Mouse (Mus musculus): ENCODE data around the gene Kcnt1.

The Kcnt1 gene

DNA sequence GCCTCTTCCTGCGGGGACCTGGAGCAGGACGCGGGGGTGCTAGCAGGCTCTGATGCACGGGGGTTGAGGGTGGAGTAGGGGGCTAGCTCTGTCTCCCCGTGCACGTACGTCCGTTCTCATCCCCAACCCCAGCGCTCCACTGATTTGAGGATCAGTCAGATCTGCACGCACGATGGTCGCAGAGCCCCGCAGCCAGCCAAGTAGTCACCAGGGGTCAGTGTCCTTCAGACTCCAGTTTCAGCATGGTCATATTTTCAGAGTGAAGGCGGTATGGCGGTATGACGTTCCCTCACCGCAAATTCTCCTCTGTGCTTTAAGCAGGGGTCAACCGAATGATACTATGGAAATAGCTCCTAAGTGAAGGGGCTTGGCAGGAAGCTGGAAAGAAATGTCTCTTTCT lies 696 bp downstream of the Kcnt1 start:
- ChIA-PET CTCF (interaction anchor here in 2 of 4 experiments (0.6 to 1.5 kb wide), 3 partner anchors 11 to 28 kb away, joined by 3 to 4 read pairs (median 4); no protein-coding TSS in a partner anchor), POLR2A (interaction anchor here in 2 of 4 experiments (0.6 to 1.7 kb wide), 7 partner anchors 13 to 929 kb away, joined by 3 to 5 read pairs (median 3); partner anchors contain the start of genes Arrdc1 (in 1 of the 2) and Camsap1 (in 1 of the 2))

DNA sequence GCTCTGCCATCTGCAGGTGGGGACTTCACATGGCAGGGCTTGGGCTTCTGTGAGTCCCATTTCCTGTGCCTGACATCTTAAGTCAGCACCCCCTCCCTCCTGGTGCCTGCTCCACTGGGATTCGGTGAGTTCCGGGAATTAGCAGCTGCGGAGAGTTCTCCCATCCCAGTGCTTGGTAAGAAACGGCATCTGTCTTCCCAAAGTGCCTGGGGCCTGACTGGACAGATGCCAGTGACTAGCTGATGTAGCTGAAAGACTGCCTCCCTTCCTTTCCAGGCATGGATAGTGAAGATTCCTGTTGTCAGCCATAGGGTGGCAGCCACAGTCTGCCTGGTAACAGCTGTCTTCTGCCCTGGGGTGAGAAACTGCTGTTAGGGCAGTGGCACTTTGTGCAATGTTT lies 1.9 kb downstream of the Kcnt1 start:
- ChIA-PET POLR2A (no interaction called here), CTCF (no interaction called here)

DNA sequence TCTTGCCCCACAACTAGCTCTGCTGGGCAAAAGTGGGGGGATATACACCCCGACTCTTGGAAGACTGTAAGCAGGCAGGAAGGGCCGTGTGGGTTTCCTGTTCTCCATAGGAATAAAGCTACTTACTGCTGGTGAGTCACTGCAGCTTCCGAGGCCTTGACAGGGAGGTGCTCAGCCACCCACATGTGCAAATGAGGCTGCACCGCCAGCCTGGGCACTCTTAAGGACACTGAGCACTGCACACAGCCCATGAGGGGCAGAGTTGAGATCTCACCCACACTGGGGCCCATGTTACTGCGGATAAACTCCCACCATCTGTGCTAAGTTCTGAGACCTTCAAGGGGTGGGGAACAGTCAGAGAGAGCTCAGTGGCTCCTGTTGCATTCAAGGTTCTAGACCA lies 3.1 kb downstream of the Kcnt1 start:
- CTCF ChIA-PET, result no interaction called here
- POLR2A ChIA-PET, result no interaction called here

DNA sequence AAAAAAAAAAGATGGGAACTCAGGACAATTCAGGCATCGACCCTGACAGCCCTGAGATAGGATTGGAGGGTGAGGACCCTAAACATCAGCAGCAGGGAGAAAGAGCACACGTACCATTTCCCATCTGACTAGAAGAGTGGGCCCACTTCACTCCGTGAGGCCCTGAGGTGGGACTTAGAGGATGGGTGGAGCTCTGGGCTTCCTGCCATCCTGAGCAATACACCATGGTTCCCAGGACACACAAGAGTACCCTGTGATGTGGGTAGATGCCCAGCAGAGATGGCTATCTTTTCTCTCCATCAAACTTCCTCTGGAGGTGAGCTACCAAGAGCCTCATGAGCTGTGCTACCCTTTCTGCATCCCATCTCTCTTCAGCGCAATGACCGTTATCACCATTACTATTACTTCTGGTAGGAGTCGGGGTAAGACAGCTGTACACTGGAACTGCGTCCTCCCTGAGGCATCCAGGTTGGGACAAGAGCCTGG lies 13.8 kb downstream of the Kcnt1 start:
- POLR2A ChIA-PET, result interaction anchor here in 2 of 4 experiments (1.1 to 2.3 kb wide), 2 partner anchors 14 to 99 kb away, joined by 3 to 8 read pairs; partner anchors contain the start of gene Kcnt1 (in 1 of the 2)
- CTCF ChIA-PET, result interaction anchor here in 3 of 4 experiments (0.7 to 1.9 kb wide), 3 partner anchors 41 to 178 kb away, joined by 3 to 7 read pairs (median 3); no protein-coding TSS in a partner anchor

DNA sequence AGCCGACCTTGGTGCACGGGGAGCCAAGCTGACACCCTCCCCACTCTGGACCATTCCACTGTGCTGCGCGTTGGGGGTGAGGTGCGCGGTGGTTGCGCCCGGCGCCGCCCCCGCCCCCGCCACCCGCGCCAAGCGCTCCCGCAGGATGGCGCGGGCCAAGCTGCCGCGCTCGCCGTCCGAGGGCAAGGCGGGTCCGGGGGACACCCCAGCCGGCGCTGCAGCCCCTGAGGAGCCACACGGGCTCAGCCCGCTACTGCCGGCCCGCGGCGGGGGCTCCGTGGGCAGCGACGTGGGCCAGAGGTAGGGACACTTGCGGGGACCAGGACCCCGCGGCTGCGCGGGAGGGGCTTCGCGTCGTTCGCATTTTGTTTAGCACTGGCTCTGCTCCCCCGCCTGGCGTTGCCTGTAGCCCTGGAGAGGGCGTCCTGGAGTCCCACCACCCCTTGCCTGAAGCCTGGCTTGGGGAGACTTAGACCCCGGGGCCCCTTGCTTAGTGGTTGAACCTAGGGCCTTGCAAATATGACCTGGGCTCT lies 14.3 kb downstream of the Kcnt1 start:
- ChIA-PET POLR2A (interaction anchor here in 3 of 4 experiments (1.1 to 2.3 kb wide), 3 partner anchors 9 to 98 kb away, joined by 3 to 8 read pairs (median 3); partner anchors contain the start of gene Kcnt1 (in 1 of the 3)), CTCF (interaction anchor here in 3 of 4 experiments (0.7 to 1.9 kb wide), 3 partner anchors 42 to 177 kb away, joined by 3 to 7 read pairs (median 3); no protein-coding TSS in a partner anchor)

DNA sequence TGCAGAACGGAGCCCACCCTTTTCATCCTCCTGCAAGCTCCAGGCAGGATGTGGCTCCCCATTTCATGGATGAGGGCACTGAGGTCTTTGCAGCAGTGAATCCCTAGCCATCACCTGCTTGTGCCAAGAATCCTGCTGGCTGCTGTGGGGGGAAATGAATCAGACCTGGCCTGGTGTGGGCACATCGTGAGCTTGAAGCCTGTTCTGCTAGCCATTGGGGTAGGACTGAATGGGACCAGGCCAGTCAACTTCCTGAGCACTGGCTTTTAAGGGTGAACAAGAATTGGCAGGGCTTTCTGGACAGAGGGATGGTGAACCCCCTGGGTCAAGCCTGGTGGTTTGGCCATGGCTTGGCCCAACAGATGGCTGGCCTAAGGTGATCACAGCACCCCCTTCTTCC lies 15.0 kb downstream of the Kcnt1 start:
- POLR2A ChIA-PET, result interaction anchor here in 3 of 4 experiments (0.9 to 2.3 kb wide), 3 partner anchors 10 to 15 kb away, joined by 3 to 8 read pairs (median 3); partner anchors contain the start of gene Kcnt1 (in 1 of the 3)

DNA sequence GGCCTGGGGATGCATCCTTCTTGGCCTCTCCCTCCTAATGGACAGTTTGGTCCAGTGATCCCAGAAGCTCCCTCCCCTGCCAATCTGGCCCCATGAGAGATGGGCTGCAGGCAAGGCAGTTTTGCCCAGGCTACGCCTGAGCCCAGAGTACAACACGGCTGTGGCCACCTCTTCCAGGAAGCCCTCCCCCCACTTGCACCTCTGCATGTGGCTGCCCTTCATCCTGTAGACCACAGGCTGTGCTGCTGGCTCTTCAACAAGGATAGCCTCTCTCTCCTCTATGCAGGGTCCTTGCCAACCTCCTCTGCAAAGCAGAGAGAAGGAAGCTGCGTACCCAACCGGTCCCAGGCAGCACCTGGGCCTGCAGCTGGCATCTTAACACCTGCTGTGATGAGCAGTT lies 15.5 kb downstream of the Kcnt1 start:
- POLR2A ChIA-PET, result interaction anchor here in 3 of 4 experiments (0.5 to 2.3 kb wide), 4 partner anchors 11 to 31 kb away, joined by 3 to 8 read pairs (median 3); partner anchors contain the start of gene Kcnt1 (in 1 of the 3)
- CTCF ChIA-PET, result no interaction called here

More for the DNA sequence above, 15.0 kb downstream of the Kcnt1 start:
- CTCF ChIA-PET, result interaction anchor here in 1 of 4 experiments (1.9 kb wide), 1 partner anchor 42 kb away, joined by 7 read pairs; no protein-coding TSS in a partner anchor

DNA sequence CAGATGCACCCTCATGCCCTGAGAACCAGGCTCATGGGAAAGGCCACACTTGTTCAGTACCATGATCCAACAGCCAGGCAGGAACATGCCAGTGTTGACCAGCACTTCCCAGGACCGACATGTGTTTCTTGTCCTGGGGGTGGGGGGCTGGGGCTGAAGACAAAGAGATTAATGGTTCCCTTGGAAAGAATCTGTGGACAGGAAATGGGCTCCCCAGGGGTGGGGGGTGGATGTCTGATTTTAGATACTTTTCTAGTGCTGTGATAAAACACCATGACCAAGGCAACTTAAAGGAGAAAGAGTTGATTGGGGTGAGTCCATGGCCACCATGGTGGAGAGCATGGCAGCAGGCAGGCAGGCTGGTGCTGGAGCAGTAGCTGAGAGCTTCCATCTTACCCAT lies 18.7 kb downstream of the Kcnt1 start:
- POLR2A ChIA-PET, result no interaction called here
- CTCF ChIA-PET, result no interaction called here

DNA sequence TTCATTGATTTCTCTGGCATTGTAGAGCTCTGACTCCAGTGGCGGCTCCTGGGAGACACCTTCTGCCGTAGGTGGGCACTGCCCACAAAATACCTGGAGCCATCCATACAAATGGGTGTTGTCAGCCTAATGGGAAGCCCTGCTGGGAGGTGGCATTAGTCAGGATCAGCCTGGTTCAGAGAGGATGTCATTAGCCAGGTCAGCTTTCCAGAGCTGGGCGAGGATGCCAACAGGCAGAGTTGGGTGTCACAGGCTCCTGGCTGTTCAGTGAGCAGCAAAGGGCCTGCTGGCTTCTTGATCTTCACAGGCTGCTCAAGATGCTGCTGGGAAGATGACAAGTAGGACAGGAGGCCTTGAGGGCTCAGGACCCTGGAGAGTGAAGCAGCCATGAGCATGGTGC lies 21.2 kb downstream of the Kcnt1 start:
- POLR2A ChIA-PET, result interaction anchor here in 1 of 4 experiments (0.5 to 0.6 kb wide), 2 partner anchors 135 to 1002 kb away, joined by 3 read pairs; no protein-coding TSS in a partner anchor
- CTCF ChIA-PET, result interaction anchor here in 3 of 4 experiments (0.6 to 1.2 kb wide), 4 partner anchors 49 to 524 kb away, joined by 3 to 9 read pairs (median 4); no protein-coding TSS in a partner anchor

DNA sequence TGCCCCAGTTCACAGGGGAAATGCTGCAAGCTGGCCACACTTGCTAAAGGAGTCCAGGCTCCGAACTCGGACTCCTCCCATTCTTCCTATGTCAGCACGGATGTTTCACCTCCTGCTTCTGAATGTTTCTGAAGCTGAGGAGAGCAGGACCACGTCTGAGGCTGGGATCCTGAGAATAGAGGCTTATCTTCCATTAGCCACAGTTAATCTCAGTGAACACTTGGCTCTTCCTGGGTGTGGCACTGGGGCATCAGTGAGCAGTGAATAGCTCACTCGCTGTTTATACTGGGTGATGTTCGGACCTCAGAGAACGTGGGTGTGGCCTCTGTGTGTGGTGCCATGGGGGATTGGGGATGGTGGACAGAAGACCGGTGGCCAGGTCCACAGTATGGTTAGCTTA lies 23.7 kb downstream of the Kcnt1 start:
- POLR2A ChIA-PET, result no interaction called here
- CTCF ChIA-PET, result interaction anchor here in 2 of 4 experiments (1.1 to 2.0 kb wide), 6 partner anchors 14 to 223 kb away, joined by 3 to 8 read pairs (median 6); partner anchors contain the start of gene Camsap1 (in 1 of the 2)

DNA sequence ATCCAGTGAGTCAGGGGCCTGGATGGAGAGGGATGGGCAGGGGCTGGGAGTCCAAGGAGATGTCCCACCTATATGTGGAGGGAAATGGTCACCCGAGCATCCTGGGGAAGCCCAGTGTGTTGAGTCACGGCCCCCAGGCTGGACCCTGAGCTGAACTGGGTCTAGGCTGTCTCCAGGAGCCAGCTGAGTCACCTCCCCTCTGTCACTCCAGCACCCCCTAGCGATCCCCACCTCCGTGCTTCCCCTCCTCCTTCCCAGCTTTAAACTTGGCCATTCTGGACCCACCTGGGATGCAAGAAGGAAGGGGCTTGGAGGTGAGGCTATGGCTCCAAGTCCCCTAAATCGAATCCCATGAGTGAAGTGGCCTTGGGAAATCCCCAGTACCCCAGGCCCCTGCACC lies 24.6 kb downstream of the Kcnt1 start:
- POLR2A ChIA-PET, result no interaction called here
- CTCF ChIA-PET, result interaction anchor here in 3 of 4 experiments (0.6 to 2.0 kb wide), 12 partner anchors 13 to 723 kb away, joined by 3 to 8 read pairs (median 4); partner anchors contain the start of gene Camsap1 (in 1 of the 3)

DNA sequence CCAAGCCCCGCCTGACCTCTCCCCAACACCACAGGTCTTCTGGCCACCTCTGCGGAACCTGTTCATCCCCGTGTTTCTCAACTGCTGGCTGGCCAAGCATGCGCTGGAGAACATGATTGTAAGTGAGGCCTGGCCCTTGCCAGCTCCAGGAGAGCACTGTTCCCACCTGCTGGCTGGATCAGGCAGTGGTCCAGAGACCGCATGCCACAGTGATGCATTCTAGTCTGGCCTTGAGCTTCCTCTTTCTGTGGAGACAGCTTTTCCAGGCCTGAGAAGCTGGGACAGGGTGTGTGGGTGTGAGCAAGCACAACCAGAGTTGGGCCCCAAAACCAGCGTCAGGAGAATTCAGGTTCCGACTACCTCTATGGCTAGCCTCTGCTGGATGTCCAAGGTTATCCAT lies 28.9 kb downstream of the Kcnt1 start:
- ChIA-PET CTCF (interaction anchor here in 2 of 4 experiments (1.0 to 1.1 kb wide), 2 partner anchors 56 to 75 kb away, joined by 3 read pairs; no protein-coding TSS in a partner anchor), POLR2A (no interaction called here)

DNA sequence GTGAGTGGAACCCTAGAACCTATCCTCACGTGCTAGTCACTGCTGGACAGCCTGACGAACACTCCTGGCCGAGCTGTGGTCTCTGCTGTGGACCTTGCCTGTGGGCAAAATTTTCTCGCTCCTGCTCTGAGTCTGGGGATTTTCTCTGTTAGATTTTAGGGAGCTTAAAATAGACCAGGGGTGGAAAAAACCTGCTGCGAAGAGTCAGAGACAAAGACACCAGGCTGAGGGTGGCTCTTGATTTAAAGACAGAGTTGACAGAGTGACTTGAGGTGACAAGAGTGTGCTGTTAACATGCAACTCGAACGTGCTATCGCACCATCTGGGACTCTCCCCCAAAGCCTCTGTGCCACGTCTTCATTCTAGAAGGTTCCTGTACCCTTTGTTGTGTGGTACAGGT lies 35.4 kb downstream of the Kcnt1 start:
- ChIA-PET CTCF (interaction anchor here in 1 of 4 experiments (1.6 kb wide), 1 partner anchor 33 kb away, joined by 4 read pairs; no protein-coding TSS in a partner anchor), POLR2A (no interaction called here)

DNA sequence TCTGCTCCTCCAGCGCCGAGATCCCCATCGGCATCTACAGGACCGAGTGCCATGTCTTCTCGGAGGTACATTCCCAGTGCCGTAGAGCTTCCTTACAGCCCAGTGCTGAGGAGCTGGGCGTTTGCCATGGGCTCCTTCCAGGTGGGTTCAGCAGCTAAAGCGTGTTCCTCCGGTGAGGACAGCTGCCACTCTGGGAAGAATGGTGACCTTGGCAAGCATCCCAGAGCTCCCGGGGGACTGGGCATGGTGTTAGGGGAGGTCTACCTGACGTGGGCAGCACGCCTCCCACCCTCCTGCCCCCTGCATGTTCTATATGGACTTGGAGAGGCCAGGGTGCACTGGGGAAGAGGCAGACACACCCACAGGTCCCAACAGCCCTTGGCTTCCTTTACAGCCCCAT lies 46.3 kb downstream of the Kcnt1 start:
- CTCF ChIA-PET, result interaction anchor here in 1 of 4 experiments (1.2 kb wide), 1 partner anchor 22 kb away, joined by 3 read pairs; no protein-coding TSS in a partner anchor
- POLR2A ChIA-PET, result no interaction called here

DNA sequence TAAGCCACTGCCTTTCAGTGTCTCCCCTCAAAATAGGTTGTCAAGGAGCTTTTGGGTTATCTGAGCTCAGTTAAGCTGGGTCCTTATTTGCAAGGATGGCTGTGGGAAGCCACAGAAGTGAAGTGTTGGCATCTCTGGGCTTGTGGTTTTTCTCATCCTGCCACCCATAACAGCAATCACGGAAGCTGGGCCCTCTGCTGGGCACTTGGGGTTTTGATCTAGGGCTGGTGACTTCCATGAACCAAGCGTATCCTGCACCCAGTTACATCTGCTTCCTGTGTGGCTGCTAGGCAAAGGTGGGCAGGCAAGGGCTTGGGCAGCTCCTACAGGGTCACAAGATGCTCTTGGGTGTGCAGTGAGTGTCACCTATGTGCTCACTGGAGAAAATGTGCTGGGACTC lies 49.7 kb downstream of the Kcnt1 start:
- ChIA-PET POLR2A (interaction anchor here in 1 of 4 experiments (0.6 kb wide), 2 partner anchors 28 to 47 kb away, joined by 3 read pairs; no protein-coding TSS in a partner anchor), CTCF (interaction anchor here in 2 of 4 experiments (1.0 to 2.6 kb wide), 5 partner anchors 18 to 227 kb away, joined by 3 to 11 read pairs (median 5); no protein-coding TSS in a partner anchor)

DNA sequence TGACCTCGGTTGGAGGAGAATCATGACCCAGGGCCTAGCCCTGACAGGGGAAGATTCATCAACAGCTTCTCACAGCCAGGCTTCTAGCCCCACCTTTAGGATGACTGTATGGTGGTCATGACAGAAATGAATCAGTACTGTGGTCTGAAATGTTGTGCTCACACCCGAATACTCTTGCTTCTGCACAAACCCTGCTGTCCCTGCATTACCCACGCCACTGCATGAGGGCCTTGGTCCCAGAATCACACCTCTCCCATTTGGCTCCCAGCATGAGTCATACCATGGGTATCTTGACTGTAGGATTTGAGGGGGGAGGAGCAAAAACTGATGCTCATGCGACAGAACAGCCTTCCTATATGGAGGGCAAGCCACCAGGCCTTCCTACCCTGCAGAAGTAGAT lies 50.7 kb downstream of the Kcnt1 start:
- CTCF ChIA-PET, result interaction anchor here in 2 of 4 experiments (1.0 to 2.6 kb wide), 4 partner anchors 17 to 226 kb away, joined by 3 to 11 read pairs (median 6); no protein-coding TSS in a partner anchor
- POLR2A ChIA-PET, result interaction anchor here in 1 of 4 experiments (0.9 kb wide), 1 partner anchor 225 kb away, joined by 3 read pairs; no protein-coding TSS in a partner anchor

DNA sequence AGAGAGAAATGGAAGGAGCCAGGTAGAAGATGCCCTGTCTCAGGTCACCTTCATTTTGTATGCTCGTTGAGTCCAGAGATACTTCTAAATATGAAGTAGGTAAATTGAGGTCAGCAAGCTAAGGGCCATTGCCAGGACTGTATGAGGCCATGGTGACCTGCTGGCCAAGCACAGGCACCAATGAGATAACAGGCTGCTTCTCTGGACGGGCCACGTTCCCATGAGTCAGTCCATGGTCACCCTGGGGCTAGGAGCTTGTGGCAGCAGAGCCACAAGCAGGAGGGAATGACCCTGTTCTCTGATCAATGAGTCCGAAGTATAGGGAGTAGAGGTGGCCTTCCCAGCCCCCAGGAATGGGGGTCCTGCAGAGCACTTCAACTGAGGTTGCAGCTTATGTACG lies 51.3 kb downstream of the Kcnt1 start:
- CTCF ChIA-PET, result interaction anchor here in 3 of 4 experiments (0.7 kb wide), 3 partner anchors 17 to 277 kb away, joined by 3 to 13 read pairs (median 5); no protein-coding TSS in a partner anchor
- POLR2A ChIA-PET, result no interaction called here

DNA sequence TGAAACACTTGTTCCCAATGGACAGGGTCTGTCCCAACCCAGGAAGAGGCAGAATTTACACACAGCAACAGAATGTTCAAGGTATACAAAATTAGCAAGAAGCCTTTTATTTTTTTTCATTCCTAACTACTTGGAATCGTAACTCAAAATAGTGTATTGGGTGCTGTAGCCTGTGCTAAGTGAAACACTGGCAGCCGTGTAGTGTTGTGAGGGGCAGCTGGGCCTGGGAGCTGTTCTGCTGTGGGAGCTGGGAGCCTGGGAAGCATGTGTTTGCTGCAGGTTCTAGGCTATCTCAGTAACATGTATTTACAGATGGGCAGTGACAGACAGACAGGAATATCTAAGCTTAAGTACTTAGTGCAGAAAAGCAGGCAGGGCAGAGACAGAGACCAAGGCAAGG lies 54.9 kb downstream of the Kcnt1 start:
- ChIA-PET POLR2A (interaction anchor here in 1 of 4 experiments (1.3 to 1.9 kb wide), 2 partner anchors 14 to 351 kb away, joined by 3 to 7 read pairs; no protein-coding TSS in a partner anchor), CTCF (interaction anchor here in 2 of 4 experiments (0.7 to 1.1 kb wide), 2 partner anchors 13 kb away, joined by 3 to 6 read pairs; no protein-coding TSS in a partner anchor)

DNA sequence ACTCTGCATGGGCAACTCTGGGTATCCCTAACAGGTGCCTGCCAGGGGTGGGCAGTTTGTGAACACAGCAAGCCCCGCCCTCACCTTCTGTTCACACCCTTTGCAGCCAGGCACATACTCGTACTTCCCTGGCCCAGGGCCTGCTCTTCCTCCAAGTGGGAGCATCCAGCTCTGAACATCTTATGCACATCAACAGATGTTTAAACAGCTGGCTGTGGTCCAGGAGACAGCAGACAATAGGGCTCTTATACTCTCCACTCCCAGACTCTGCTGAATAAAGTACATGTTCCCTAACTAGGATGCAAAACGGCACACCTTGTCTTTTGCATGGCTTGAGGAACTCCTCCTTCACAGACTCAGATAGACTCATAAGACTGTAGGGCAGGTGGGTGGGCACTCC lies 56.4 kb downstream of the Kcnt1 start:
- POLR2A ChIA-PET, result interaction anchor here in 2 of 4 experiments (0.5 to 1.3 kb wide), 6 partner anchors 11 to 344 kb away, joined by 3 to 5 read pairs (median 3); partner anchors contain the start of gene Sohlh1 (in 1 of the 2)
- CTCF ChIA-PET, result interaction anchor here in 2 of 4 experiments (1.2 to 1.3 kb wide), 2 partner anchors 12 kb away, joined by 4 to 6 read pairs; no protein-coding TSS in a partner anchor
